Mouse (Mus musculus) c-Kit-positive CD71-positive TER-119-negative erythroid progenitor cells, embryonic 14.5 days (primary cell): Measurements from ENCODE around the gene Atp8b5.

Experiments
- DNase-seq: peaks from one replicate; pipeline ENCODE4 v3.0.0-alpha.2; 2013; ENCODE audit warnings: low read depth

Atp8b5 gene

GRCm38 (mm10) chr4:43383246-43384082 lies 116.5 kb downstream of the Atp8b5 start:
- no peak for DNase-seq

GRCm38 (mm10) chr4:43384083-43384460 lies 117.1 kb downstream of the Atp8b5 start:
- no peak for DNase-seq

GRCm38 (mm10) chr4:43384541-43384940 lies 117.6 kb downstream of the Atp8b5 start:
- DNase-seq: no peak

GRCm38 (mm10) chr4:43386932-43387331 lies 120.0 kb downstream of the Atp8b5 start:
- DNase-seq: no peak

DNA sequence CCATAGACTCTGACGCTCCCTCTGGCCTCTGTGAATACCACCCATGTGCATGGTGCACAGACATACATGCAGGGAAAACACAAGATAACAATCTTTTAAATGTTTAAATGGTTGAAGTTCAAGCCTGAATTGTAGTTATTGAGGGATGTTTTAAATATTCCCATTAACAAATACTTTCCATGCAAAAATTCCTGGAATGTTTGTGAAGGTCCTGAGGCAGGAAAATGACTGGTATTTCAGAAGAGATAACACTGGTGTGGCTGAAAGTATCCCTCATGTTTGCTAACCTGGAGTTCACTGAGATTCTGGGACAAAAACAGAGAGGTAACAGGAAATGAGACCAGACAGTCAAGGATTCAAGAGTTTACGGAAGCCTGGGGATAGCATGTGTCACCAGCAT lies 122.4 kb downstream of the Atp8b5 start:
- no peak for DNase-seq

DNA sequence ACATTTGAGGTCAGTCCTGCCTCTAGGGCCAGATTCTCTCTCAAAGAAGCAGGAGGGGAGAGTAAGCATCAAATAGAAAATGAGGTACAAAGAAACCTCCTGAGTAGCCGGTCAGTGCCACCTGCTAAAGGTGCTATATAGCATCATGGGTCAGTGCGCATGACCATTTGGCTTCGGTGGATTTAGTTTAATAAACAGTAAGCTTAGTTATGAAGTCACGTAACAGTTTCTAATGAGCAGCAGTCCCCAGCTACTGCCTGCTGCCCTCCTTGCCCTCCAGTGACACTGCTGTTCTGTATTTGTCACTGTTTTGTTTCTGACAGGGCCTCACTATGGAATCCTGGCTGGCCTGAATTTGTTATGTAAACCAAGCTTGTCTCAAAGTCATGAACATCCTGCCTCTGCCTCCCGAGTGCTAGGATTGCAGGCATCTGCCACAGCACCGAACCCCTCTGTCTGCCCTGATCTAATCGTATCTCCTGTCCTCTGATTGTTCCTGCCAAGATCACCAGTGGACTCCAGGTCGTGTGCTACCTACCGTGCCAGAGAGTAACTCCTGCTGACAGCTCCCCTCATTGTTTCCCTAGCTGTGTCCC lies 123.0 kb downstream of the Atp8b5 start:
- DNase-seq: no peak

- DNase-seq: no peak
Observed at GRCm38 (mm10) chr4:43391521-43392050, 124.6 kb downstream of the Atp8b5 start.

DNA sequence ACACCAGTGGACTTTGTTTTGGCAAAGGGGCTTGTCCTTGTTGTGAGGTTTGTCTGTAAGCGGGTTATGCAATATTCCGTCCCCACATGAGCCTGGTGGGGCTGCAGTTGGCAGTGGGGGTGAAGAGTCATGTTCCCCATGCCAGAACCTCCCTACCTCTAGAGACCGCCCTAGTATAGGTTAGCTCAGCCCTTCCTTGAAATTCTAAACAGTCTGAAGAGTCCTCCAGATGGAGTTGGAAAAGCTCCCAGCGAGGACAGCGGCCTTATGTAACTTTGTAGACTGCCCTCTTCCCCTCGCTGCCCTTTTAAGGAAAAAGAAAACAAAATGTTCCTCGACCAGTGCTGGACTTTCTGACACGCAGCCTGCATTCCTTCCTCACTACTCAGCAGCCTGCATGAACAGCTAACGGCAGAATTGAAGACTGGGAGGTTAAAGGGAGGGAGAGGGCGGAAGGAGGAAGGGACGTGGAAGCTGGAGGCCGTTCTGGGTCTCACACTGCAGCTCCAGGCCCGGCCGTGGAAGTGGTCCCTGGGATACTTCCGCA lies 127.5 kb downstream of the Atp8b5 start:
- no peak for DNase-seq

DNA sequence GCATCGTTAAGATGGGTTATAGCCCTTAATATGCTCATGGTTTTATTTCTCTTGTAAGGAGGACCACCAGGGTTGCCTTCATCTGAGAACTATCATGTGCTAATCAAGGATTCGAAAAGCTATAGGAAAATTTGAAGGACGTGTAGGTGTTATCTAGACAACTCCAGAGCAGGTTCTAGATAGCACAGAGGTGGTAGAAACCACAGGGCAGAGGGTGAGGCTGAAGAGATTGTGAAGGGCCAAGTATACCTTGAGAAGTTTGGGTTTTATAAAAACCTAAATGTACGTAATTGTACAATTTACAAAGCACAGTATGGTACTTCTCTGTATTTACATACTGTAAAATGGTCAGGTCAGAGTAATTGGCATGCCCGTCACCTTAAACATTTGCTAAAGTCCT lies 128.2 kb downstream of the Atp8b5 start:
- no peak for DNase-seq

DNA sequence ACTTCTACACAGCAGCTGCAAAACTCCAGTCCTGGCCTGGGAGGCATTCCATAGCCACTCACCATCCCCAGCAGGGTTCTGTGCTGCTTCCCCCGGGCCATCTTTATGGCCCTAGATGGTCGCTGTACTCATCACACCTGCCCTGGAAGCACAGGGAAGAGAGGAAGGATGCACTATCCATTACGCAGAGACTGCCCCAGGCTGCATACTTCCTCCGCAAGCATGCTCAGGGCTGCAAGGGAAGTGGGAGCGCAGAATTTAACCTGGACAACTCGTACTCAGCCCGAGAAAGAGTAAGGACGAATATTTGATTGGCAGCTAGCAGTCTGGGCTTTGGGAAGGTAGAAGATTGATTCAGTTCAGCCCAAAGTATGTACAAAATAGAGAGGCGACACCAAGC lies 128.9 kb downstream of the Atp8b5 start:
- DNase-seq: no peak

- no peak for DNase-seq
Observed at GRCm38 (mm10) chr4:43396381-43396780, 129.4 kb downstream of the Atp8b5 start.

DNA sequence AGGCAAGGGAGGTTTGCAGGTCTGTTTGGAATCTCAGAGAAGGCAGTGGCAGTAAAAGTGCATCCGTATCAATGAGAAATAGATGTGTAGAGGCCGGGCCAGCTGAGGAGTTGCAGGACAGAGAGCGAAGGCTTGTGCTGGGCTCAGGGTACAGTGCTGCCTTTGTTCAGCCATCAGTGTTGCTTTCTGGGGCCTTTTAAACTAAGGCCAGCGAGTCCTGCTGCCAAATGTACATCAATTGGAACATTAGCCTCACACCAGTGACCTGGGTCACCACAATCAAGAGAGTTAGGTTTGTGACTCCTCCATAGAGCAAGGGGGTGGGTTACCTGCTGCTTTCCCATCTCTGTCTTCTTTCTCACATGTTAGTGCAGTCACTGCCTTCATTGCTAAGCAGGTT lies 131.1 kb downstream of the Atp8b5 start:
- DNase-seq: no peak

- DNase-seq: no peak
Observed at GRCm38 (mm10) chr4:43398829-43399331, 131.9 kb downstream of the Atp8b5 start.

- DNase-seq: no peak
Observed at GRCm38 (mm10) chr4:43399391-43400131, 132.6 kb downstream of the Atp8b5 start.

DNA sequence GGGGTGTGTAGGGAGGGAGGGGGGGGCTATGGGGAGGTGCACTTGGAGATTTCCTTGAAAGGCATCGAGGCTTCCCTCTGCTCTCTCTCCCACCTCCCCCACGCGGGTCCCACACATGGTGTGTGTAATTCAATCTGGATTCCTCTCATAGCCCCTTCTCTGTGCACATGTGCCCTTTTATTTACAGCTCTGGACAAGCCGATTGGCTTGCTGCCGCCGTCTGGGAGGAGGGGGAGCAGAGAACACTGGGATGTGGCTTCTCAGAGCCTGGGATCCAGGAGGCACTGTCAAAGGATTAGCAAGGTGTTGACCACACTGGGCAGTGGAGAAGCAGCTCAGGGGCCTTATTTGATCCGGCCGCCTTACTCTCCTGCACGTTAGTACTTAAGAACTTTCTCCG lies 134.0 kb downstream of the Atp8b5 start:
- DNase-seq: no peak

GRCm38 (mm10) chr4:43401486-43401885 lies 134.5 kb downstream of the Atp8b5 start:
- DNase-seq: no peak

DNA sequence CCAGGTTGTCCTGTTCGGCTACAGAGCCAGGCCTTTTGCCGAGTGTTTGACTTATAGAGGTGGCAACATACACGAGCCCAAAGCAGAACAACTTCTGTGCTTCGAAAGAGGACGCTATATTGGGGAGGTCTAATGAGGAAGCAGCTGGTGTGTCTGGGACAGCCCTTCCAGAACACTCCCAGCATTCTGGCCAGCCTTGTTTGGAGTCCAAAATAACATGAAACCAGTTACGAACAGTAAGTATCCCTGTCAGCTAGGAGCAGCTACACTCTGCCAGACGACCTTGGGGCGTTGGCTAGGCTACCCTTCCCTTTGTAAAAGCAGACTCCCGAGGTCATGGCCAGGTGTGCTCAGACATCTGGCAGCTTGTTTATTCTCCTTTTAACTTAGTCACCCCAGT lies 135.3 kb downstream of the Atp8b5 start:
- DNase-seq: no peak

DNA sequence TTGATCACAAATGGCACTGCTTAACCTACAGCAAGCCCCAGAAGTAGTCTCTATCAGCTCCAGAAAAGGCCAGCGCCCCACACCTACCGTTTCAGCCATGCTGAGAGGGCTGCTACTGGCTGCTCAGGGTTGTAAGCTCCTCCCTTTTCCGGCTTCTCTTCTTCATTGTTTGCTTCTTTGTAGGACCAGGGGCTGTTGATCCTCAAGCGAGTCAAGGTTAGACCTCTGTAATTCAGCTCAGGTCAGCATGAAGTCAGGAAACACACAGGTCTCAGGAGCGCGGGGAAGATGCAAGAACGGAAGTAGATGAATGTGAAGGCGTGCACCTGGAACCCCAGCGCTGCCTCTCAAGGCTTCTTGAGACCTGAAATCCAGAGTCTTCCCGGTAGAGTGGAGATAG lies 137.7 kb downstream of the Atp8b5 start:
- no peak for DNase-seq

DNA sequence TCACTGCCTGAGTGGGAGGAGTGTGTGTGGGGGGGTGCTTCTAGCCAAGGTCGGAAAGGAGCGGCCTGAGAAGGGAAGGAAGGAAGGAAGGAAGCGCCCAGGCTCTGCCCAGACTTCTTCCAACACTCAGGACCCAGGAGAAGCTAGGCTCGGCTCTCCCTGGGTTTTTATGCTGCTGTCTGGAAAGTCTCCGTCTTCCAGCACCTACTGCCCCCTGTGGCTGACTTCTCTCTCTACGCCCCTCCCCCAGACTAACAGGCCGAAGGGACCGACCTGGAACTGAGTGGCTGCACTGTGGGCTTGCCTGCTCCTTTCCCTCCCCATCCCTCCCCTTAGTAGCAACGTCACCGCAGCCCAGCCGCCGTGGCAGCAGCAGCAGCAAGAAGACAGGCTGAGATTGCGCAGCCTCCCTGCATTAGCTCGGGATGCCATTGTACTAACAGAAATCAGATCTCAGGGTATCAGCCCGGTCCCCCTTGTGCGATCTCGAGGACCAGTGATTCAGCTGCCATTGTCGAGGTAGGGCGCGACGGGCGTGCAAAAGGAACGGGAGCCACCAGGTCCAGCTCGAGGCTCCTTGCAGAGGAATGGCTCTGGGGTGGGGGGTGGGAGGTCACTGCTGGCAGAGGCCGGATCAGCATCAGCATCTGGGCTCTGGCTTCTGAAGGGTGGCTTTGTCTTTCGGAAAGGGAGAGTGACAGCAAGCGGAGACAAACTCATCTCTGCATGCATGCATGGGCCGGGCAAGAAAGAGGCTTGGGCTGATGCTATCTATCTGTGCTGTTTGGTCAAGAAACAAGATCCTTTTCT lies 139.4 kb downstream of the Atp8b5 start:
- no peak for DNase-seq

- DNase-seq: no peak
Observed at GRCm38 (mm10) chr4:43407071-43407920, 140.3 kb downstream of the Atp8b5 start.

DNA sequence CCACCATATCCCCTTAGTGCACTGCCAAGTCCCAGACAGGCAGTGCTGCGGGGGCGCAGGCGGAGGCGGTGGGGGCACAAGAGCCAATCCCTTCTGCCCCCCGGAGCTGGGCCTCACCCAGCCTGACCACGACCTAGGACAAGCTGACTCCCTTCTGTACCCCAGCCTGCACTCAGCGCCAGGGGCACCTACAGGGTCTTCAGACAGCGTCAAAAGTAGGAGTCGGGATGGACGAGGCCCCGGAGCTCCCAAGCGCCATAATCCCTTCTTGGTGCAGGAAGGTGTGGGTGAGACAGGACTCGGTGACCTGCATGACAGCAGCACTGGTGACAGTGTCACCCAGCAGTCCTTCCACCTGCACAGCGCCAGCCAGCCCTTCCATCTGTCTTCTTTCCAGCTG lies 147.8 kb downstream of the Atp8b5 start:
- DNase-seq: no peak
